Mouse (Mus musculus): ENCODE results near the gene Phldb2.

Phldb2 gene

GRCm38 (mm10) chr16:45953394-45953793 is at the start of gene Phldb2:
Phldb2 (minus strand) TSS chr16:45953598.
- DNase-seq = peak; percentile 40 to 75

- DNase-seq = no peak
Observed at GRCm38 (mm10) chr16:46001550-46002166, 48.3 kb upstream of the Phldb2 start.

- no peak for DNase-seq
Observed at GRCm38 (mm10) chr16:46000976-46001375, 47.6 kb upstream of the Phldb2 start.

GRCm38 (mm10) chr16:45999374-46000191 is 46.2 kb upstream of the Phldb2 start:
- DNase-seq = no peak

- no peak for DNase-seq
Observed at GRCm38 (mm10) chr16:45998231-45998630, 44.8 kb upstream of the Phldb2 start.

GRCm38 (mm10) chr16:45990901-45991676 is 37.7 kb upstream of the Phldb2 start:
- peak; percentile 21 to 32 for DNase-seq

- DNase-seq = no peak
Observed at GRCm38 (mm10) chr16:45986236-45986635, 32.8 kb upstream of the Phldb2 start.

- no peak for DNase-seq
Observed at GRCm38 (mm10) chr16:45984610-45985606, 31.5 kb upstream of the Phldb2 start.

- DNase-seq = no peak
Observed at GRCm38 (mm10) chr16:45976251-45976650, 22.9 kb upstream of the Phldb2 start.

GRCm38 (mm10) chr16:45973959-45974686 is 20.7 kb upstream of the Phldb2 start:
- peak; percentile 51 to 62 for DNase-seq

GRCm38 (mm10) chr16:45970187-45970586 is 16.8 kb upstream of the Phldb2 start:
- DNase-seq = peak in 1 of 2 experiments; percentile 43

GRCm38 (mm10) chr16:45968716-45969115 is 15.3 kb upstream of the Phldb2 start:
- DNase-seq = no peak

GRCm38 (mm10) chr16:45967471-45967870 is 14.1 kb upstream of the Phldb2 start:
- DNase-seq = peak; percentile 83 to 85

- DNase-seq = peak in 1 of 2 experiments; percentile 27
Observed at GRCm38 (mm10) chr16:45966604-45967003, 13.2 kb upstream of the Phldb2 start.

GRCm38 (mm10) chr16:45964777-45965176 is 11.4 kb upstream of the Phldb2 start:
- DNase-seq = no peak

- DNase-seq = no peak
Observed at GRCm38 (mm10) chr16:45963837-45964236, 10.4 kb upstream of the Phldb2 start.

GRCm38 (mm10) chr16:45963088-45963487 is 9.7 kb upstream of the Phldb2 start:
- no peak for DNase-seq

- DNase-seq = no peak
Observed at GRCm38 (mm10) chr16:45960978-45961377, 7.6 kb upstream of the Phldb2 start.

- no peak for DNase-seq
Observed at GRCm38 (mm10) chr16:45956390-45956950, 3.1 kb upstream of the Phldb2 start.

- peak; percentile 44 to 54 for DNase-seq
Observed at GRCm38 (mm10) chr16:45952501-45952900, 897 bp downstream of the Phldb2 start.

- no peak for DNase-seq
Observed at GRCm38 (mm10) chr16:45952035-45952434, 1.4 kb downstream of the Phldb2 start.
